Mouse (Mus musculus) kidney, adult 2 months (tissue): Measurements from ENCODE around the gene St6gal1.

Experiments
- CTCF ChIP-seq: fragments of 200-500 bp; conservative IDR thresholded peaks from 2 replicates; pipeline ENCODE4 v1.5.1; 2011; ENCODE audit warnings: low read depth, mild to moderate bottlenecking, control low read depth, low read length, moderate library complexity, mixed read lengths; ENCODE audit not compliant: insufficient read depth, insufficient read length
- POLR2A ChIP-seq: fragments of 200-500 bp; IDR thresholded peaks from one replicate; pipeline ENCODE4 v1.6.1; 2011; ENCODE audit warnings: low read depth, low read length, control low read depth

- TF ChIP-seq POLR2A (no peak), CTCF (no peak)
Measured at GRCm38 (mm10) chr16:23298441-23298840, 73.9 kb downstream of the St6gal1 start.
